Mouse (Mus musculus): ENCODE data around the gene Traf2.
"Not testable (repeated sequence)": the region's sequence is repeated elsewhere in the genome, so short reads cannot be mapped to it uniquely, and the experiment has no call there.

The Traf2 gene

DNA sequence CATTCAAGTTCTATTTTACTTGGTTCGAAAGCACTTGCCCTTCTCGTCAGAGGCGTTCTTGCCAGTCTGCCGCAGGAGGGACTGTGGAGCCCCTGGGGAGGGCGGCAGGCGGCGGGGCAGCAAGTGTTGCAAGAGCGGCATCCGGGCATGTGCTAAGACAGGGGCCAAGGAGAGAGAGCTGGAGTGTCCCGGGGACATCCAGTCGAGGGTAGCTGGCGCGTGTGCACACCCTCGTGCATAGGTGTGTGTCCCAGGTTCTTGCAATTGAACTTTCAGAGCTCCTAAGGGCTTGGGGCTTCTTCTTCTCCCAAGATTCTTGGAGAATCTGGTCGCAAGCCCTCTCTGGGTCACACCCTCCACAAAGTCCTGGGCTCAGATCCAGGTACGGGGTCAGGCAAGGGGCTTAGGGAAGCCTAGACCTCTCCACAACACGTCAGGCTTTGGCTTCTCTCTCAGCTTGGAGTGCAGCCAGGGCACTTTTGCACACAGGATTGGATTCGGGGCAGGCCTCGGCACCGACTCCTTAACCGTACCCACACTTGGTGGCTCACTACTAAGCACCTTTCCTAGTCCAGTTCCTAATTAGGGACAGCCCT is 28.8 kb upstream of the Traf2 start:
- no peak for DNase-seq (ENCODE audit: low read depth, low spot score)

DNA sequence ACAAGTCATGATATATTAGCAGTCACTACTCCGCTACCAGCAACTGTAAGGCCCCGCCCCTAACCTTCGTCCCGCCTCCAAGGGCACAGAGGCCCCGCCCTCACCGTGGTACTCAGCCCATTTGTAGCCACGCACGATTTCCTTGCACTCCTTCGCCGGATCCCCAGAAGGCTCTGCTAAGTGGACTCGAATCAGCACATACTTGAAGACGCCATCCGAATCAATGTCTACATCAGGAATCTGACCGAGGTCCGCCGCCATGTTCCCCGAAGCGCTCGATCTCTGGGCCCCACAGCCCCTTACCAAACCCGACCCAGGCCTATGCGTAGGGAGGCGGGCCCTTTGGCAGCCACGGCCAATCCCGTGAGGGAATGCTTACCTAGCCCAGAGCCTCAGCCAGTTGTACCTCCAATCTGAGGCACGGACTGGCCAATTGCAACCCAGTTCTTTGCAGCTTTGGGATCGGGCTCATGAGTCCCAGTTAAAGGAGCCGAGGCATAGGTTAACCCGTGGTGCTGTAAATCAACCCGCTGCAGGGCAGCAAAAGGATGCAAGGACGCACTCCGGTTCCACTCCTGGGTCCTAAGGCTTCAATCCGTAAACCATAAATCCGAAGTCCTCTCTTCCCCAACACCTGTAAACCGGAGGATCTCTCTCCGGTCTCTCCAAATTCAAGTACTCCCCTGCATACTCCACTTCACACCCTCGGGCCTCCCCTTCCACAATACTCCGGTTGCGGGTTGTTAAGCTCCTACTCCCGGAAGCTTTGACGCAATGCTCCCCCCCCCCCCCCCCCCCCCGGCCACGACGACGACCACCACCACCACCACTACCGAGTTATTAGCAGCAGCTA is 28.1 kb upstream of the Traf2 start, which contains the start of the genes Mamdc4 and Phpt1:
Mamdc4 (minus strand) TSS at position 267 of the 853 bp plus-strand sequence.
Phpt1 (minus strand) TSS at position 646 of the 853 bp plus-strand sequence.
- DNase-seq (ENCODE audit: low read depth, low spot score) = peak; percentile 95

DNA sequence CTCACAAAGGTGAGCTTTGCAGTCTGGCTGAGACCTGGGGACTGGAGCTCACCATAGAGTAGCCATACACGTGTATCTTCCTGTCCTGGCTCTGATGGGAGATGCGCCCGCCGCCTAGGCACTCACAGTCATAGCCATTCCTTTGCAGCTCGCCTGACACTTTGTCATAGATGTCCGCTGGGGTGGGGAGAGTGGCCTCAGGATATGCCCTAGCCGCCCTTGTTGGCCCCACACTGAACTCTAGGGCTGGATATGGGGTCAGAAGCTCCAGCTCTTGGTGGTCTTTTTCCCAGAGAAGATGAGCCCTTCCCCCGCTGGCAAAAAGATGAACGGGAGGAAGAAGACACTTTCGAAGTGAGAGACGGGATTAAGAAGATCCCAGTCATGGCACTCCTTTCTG is 27.4 kb upstream of the Traf2 start:
- DNase-seq (ENCODE audit: low read depth, low spot score) = no peak

DNA sequence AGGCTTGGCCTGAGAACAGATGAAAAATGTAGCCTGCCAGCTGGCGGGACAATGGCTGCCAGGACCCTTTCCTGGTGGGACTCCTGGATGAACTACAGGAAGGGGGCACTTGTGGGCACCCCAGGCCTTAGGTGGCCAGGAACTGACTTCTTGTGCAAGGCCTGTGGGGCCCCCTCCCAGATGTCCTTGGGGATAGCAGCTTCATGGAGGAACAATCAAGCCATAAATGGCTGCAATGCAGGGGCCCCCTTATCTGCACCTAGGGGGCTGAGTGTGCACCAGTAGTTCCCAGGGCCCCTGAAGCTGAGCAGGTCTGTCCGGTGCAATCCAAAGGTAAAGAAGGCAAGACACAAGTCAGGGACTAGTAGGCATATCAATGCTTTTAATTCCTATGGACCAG is 26.3 kb upstream of the Traf2 start:
- no peak for DNase-seq (ENCODE audit: low read depth, low spot score)

DNA sequence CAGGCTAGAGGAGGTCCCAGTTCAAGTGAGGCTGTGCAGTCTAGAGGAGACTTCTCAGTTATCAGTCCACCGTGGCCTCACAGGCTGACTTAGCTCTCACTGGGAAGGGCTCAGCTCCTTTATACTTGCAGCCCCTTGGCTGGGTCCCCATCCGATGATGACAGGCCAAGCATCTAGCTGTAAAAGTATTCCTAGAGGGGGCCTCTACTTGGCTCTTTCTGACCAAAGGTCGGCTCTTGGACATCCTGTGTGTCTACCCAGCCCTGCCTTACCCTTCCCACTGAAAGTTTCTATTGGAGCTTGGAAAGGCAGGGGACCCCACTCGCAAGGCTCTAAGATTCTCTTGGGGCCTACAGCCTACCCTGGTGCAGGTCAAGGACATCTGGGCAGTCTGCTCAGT is 24.5 kb upstream of the Traf2 start:
- no peak for DNase-seq (ENCODE audit: low read depth, low spot score)

DNA sequence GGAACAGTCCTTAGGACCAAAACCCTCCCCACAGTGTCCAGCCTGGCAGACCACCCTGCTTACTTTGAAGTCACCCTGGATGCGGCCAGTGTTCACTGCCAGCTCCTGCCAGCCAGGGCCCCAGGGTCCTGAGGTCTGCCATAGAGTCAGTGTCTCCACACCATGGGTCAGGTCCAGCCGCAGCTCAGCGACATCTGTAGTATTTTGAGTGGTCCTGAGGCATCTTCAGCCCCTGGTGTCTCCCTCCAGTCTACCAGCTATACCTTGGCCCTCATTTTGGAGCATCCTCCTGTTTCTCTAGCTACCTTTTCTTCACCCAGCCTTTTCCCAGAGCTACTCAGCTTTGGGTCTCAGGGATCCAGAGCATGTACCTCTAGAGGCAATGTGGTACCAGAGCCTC is 22.6 kb upstream of the Traf2 start:
- DNase-seq (ENCODE audit: low read depth, low spot score) = no peak

DNA sequence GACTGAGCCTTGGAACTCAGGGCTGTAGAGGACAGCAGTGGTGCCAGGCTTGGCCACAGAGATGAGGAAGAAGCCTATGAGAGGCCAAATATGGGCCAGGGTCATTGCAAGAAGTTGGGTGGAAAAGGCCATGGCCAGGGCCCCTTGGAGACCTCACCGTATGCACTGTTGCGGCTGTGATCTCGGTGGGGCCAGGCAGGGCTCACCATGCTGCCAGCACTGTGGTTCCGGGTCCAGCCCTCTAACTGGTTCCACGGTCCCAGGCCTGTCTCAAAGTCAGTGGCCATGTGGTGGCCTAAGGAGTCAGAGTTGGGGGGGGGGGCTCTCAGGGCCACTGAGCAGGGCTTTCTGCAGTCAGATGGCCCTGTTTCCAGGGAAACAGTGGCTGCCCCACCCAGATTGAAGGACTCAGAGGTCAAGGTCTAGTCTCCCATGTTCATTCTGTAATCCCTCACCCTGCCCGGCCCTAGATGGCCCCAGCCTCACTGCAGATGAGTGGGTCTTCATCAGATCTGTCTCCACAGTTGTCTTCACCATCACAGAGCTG is 21.8 kb upstream of the Traf2 start:
- DNase-seq (ENCODE audit: low read depth, low spot score) = no peak

DNA sequence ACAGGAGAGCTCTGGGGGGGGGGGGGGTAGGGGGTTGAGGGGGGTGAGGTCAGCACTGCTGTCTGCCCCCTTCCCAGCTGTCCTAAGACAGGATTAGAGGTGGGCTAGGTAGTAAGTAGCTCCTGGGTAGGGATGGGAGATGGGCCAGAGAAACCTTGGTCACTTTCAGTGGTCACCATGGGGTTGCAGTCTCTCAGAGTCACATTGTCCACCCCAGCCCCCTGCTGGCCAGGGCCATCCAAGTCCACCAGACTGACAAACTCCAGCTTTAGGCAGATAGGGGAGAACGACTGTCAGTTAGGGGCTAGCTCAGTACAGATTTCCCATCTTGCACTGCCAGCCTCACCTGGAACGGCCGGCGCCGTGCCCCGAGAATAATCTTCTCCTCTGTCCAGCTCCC is 19.8 kb upstream of the Traf2 start:
- no peak for DNase-seq (ENCODE audit: low read depth, low spot score)

DNA sequence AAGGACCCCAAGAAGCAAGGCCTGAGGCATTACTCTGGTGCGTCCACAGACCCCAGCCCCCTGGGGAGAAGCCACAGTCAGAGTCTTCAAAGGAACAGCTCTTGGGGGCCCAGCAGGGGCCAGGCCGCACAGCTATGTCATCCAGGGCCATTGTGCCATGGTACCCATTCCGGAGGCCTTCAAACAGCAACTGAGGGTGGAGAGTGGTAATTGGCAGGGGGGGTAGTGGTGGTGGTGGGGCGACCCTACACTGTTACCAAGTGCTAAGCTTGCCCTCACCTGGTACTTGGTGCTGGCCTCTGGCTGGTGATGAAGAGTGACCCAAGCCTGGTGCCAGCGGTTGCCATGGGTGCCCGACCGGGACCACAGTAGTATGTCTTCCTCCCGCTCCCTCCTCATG is 19.0 kb upstream of the Traf2 start:
- DNase-seq (ENCODE audit: low read depth, low spot score) = no peak

DNA sequence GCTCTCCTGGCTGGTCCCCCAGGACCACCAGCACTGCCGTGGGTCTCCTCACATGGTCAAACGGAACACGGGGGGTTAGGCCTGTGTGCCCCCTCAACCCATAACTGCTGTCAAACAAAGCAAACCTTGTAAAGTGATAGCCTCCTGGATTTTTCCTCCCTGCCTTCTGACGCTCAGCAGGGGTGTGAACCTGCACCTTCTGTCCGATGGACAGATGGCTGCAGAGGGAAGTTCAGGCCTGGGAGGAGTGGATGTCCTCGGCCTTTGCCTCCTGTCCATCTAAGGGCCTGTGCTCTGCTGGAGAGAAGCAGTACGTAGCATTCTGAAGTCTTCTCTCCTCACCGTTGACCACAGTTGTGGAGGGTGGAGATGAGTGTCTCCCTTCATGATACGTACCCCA is 15.2 kb upstream of the Traf2 start:
- no peak for DNase-seq (ENCODE audit: low read depth, low spot score)

DNA sequence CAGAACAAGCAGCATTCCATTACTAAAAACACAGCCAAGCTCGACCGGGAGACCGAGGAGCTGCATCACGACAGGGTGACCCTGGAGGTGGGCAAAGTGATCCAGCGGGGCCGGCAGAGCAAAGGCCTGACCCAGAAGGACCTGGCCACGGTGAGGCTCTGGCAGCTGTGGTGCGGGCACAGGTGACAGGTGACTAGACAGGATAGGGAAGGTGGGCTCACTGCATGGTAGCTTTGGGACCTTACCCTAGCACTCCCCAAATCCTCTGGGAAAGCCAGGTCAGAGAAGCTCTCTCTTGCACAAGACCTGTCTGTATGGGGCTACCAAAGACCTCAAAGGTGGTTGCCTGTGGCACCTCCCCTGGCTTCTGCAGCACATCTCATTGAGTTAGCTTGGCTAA is 13.8 kb upstream of the Traf2 start:
- DNase-seq (ENCODE audit: low read depth, low spot score) = no peak

DNA sequence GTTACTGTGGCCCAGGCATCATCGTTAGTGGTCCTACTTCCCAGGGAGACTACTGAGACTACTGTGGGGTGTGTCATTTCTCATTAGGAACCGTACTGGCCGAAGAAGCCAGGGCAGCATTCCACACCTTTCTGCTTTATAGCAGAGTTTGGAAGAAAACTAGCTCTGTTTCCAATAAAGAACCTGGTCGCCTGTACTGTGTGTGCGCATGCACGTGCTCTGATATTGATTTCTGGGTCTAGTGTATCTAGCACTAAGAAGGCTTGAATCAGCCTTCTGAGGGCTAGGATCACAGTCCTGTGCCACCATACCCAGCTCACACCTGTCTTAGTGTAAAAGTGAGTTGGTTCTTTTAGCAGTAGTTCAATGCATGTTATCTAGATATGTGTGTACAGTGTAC is 12.0 kb upstream of the Traf2 start:
- DNase-seq (ENCODE audit: low read depth, low spot score) = no peak

DNA sequence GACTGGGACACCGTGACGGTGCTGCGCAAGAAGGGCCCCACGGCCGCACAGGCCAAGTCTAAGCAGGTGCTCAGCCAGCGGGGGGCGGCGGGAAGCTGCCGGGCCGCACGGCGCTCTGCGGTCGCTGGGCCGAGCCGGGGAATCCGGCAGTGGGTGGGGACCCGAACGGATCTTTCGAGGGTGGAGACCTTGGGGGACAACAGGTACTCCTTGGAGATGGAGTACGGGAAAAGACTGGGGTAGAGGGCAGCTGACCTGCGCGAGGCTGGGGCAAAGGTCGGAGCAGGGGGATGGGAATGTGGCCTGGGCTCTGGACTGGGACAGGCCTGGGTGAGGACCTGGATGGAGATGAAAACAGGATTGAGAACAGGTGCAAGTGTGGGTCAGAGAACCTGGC is 11.2 kb upstream of the Traf2 start:
- no peak for DNase-seq (ENCODE audit: low read depth, low spot score)

DNA sequence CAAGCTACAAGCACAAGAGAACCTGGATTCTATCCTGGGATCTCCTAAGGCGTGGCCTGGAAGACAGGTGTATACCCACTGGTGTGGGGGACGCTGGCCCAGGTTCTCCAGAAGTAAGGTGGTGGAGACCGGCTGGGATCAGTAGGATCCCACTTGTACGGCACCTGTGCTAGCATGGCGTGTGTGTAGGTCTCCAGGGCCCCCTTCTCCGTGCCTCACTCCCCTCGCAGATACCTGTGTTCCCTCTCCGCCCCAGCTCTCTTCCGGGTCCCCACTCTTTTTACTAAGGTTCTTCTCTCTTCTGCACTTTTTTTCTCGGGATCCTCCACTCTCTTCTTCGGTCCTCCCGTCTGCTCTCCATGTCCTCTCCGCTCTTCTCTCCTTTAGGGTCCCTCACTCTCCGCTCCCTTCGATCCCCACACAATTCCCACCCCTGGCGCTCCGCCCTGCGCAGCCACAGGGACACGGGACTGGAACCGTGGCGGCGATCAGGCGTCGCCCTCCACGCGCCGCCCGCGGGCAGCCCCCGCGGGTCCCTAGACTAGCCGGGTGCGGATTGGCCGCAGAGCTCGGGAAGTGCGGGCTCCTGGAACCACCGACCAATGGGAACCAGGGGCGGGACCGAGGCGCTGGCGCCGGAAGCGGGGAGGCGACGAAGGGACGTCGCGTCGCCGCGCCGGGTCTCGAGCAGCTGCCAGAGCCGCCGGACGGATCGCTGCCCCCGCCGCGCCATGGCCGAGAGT is 10.7 kb upstream of the Traf2 start, which contains the start of gene Edf1:
Edf1 (plus strand) TSS at position 627 of the 743 bp plus-strand sequence.
- no peak for DNase-seq (ENCODE audit: low read depth, low spot score)

DNA sequence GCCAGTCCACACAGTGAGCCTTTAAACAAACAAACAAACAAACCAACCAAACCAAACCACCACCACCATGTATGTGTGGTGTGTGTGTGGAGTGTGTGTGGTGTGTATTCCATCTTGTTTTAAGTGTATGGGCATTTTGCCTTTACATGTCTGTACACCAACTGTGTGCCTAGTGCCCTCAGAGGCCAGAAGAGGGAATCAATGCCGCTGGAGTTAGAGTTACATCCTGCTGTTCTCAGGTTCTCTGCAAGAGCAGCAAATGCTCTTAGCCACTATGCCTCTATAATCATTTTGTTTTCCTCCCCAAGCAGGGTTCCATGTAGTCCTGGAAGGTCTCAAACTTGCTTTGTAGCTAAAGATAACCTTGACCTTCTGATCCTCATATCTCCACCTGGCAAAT is 9.6 kb upstream of the Traf2 start:
- DNase-seq (ENCODE audit: low read depth, low spot score) = no peak

DNA sequence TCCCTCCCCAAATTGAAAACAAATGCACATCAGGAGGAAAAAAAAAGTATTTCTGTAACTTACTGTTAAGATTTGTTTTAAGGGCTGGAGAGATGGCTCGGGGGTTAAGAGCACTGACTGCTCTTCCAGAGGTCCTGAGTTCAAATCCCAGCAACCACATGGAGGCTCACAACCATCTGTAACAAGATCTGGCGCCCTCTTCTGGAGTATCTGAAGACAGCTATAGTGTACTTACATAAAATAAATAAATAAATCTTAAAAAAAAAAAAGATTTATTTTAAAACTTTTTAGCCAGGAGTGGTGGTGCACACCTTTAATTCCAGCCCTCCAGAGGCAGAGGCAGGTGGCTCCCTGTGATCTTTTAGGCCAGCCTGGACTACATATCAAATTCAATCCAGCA is 8.7 kb upstream of the Traf2 start:
- not testable (repeated sequence) for DNase-seq (ENCODE audit: low read depth, low spot score)

DNA sequence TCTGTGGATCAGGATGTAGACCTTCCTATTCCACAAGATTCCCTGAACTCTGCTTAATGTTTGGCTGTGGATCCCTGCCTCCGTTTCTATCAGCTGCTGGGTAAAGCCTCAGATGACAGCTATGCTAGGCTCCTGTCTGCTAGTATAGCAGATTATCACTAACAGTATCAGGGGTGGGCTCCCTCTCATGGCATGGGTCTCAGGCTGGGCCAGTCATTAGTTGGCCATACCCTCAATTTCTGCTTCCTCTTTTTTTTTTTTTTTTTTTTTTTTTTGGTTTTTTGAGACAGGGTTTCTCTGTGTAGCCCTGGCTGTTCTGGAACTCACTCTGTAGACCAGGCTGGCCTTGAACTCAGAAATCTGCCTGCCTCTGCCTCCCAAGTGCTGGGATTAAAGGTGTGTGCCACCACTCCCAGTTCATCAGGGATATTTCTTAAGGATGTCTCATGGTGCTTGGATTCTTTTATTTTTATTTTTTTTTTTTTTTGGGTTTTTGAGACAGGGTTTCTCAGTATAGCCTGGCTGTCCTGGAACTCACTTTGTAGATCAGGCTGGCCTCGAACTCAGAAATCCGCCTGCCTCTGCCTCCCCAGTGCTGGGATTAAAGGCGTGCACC is 6.5 kb upstream of the Traf2 start:
- DNase-seq (ENCODE audit: low read depth, low spot score) = not testable (repeated sequence)

DNA sequence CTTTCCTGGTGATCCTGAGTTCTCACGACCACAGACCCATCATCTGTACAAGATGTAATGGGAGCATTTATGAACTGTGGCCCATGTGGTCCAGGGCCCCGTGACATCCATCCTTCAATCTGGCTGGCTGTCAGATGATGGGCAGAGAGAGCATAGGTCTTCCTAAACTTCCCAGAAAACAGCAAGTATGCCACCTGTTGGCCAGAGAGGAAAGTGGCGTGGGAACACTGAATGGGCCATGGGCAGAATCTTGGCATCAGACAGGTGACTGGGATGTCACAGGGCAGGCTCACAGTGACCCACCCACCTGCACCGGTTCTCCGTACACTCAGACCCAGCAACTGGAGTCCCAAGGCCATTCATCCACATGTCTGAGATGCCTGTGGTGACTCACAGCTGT is 4.4 kb upstream of the Traf2 start:
- no peak for DNase-seq (ENCODE audit: low read depth, low spot score)

DNA sequence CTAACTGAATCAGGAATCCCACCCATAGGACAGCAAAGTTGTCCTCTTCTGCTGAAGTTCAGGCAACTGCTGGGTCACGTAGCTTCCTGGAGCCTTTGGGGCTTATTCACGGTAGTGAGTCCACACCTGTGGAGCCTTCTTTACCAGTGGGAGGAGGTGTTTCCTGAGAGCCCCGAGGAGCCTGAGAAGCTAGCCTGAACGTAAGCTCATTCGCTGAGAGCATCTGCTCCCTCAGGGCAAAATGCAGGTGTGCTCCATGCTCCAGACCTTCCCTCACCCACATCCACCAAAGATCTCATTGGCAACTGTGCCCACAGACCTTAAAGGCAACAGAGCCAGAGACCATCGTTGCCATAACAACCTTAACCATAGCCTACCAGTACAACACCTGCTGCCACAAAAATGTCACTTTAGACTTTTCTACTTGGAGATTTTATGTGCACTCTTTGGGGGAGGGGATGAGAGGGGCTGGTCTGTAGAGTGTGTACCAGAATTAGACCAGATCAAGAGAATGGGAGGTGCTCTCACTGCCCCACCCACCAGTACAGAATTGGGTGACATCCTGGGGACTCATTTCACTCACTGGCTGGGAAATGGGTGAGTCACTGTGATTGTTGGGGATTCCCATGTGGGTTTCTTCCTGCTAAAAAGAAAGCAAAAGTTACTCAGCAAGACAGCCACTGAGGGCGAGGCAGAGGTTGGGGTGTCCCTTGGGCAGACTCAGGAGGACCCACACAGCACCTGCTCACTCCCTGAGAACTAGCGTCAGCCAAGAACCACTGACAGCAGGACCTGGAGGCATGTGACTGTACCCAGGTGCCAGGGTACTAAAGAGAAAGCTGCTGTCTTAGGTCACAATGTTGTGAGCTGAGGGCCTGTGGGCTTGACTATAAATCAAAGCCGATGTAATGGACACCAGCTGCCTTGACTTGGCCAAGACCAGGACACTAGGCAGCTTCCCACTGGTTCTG is 2.6 kb upstream of the Traf2 start:
- DNase-seq (ENCODE audit: low read depth, low spot score) = no peak

DNA sequence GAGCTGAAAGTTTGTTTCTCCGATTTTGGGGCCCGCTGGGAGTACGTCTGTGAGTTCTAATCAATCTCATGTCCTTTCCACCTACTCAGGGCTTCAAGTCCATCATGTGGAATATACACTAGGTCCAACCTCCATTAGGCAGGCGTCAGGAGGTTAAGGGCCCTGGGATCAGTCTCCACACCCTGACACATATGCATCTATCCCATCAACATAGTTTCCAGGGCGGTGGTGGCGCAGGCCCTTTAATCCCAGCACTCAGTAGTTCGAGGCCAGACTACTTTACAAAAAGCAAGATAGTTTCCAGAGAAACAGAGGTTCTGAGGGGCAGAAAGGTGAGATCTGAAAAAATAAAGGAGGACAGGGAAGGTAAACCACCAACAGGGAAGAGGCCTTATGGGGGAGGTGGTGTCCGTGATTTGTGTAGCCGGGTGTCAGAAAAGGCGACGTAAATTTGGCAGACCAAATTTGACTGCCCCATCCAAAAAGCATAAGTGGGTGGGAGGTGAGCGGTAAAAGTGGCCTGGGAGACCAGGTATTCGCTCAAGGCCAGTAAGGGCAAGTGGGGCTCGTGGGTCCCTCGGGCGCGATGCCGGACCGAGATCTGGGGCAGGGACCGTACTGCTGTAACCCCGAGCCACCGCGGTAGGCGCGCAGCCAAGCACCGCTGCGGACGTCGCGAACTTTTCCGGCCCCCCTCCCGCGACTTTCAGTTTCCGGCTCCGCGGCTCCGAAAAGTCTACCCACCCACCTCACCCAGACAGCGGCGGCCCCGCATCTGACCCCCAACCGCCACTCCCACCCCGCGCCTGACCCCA is 537 bp downstream of the Traf2 start:
- no peak for DNase-seq (ENCODE audit: low read depth, low spot score)
